Mouse (Mus musculus) left cerebral cortex, postnatal 25 days (tissue): ENCODE measurements at regions not wholly inside any gene's neighbourhood (a gene's known extent, or its start where the extent isn't known, plus 50 kb on each side); places are given as distances from the start of the nearest gene placed in this dataset.

Experiments used
- DNase-seq, 2 experiments: peaks; one replicate each; pipeline ENCODE4 v3.0.0; 2022; ENCODE audit warnings: low spot score in 2 of 2, mixed read lengths in 1 of 2
- intact Hi-C: fragments of 180-260 bp; cut with DNase I; formaldehyde crosslinking; loops from one replicate; pipeline ENCODE4 v1.15.1; 2025

DNA sequence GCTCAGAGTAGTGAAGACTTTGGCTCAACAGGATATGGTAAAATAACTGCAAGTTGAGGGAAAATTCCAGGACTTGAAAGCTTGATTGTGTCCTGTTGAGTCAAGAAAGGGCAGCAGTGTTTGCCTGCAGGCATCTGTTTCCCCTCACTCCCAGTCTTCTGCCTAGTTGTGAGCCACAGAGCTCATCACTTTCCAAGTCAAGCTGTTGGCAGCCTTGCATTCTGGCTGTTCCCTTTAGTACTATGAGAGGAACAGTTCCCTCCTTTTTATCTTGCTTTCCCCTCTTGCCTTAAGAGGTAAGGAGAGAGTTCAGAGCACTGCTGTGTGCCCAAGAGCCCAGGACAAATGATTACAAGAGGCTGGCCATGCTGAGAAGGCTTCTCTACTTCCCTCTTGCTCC, 506.0 kb upstream of the Camk1g start:
- intact Hi-C loops = no loop called here
- DNase-seq = peak in 1 of 2 experiments; percentile 14

DNA sequence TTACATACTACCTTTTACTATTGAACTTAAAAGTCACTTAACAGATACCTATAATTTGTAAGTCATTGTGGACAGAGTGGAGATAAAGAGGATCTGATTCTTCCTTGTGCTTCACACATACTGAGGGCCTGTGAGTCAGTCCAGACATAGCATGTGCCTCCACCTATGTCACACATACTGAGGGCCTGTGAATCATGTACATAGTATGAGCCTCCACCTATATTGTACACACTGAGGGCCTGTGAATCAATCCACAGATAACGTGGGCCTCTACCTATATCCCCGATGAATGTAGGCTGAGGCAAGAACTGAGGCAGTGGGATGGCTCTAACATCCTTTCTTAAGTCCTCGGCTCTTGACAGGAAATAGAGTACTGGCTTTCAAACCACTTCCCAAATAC, 505.2 kb upstream of the Camk1g start:
- intact Hi-C loops = no loop called here

DNA sequence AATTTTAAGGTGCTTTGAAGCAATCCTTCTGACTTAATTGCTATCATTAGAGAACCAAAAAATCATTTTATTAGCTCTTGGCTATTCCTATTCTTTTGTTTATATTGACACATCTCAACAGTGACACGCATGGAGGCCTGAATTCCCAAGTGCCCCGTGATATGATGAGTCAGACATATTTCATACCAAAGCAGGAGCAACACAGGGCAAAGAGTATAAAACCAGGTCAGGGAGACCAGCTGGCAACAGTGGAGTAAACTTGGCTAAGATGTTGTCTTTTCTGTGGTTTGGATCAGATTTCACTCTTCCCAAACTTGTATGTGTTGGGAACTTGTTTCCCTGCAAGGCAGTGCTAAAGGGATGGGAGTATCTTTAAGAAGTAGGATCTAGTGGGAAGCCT, 500.6 kb upstream of the Camk1g start:
- no peak for DNase-seq
- intact Hi-C loops = no loop called here

More for the DNA sequence above, 505.2 kb upstream of the Camk1g start:
- DNase-seq = no peak

DNA sequence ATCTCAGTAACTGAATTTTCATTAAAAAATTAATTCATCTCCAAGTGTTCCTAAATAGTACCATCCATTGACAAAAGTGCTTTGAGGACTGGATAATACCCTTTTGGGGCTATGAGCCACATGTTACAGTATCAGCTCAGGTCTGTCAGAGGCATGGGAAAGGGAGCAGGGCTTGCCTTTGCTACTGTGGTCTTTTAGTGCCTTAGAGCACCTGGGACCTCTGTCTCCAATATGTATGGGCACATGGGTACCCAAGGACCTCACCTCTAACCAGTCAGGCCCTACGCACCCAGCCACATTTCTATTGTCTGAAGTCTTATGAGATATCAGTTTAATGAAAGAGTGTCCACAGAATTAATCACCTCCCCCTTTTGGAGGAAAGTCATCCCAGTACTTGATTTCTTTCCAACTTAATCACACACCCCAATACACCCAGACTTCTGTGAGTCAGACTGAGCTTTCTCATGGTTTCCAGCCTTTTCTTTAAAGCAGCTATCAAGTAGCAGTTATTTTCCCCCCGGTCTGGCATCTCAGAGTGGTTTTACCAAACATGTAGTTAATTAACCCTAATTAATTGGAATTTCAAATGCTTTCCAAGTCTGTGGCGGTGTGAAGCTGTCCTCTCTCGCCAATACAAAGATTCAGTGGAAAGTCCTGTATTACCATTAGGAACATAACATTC, 498.7 kb upstream of the Camk1g start:
- intact Hi-C loops = no loop called here
- no peak for DNase-seq

DNA sequence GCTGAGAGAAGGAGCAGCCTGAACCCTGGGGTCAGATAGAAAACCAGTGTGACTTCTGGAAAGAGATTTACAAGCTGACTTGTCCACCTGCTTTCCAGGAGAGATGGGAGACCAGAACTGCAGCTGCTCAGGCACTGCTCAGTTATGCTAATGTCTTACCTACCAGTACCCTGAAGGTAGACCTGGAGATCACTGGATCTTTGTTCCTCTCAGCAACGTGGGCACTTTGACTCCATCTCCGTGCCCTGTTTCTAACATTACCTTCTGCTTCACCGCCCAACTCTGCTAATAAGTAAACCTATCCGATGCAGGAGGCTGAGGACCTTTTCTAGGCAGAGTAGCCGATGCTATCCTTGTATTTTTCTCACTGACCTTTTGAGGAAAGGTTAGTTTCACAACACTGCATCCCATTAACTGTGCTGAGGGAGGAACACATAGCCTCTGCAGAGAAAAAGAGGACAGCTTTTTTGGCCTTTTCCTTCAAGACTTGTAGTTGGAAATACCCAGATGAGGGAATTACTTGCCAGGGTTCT, 490.7 kb upstream of the Camk1g start:
- intact Hi-C loops = no loop called here
- DNase-seq = no peak

DNA sequence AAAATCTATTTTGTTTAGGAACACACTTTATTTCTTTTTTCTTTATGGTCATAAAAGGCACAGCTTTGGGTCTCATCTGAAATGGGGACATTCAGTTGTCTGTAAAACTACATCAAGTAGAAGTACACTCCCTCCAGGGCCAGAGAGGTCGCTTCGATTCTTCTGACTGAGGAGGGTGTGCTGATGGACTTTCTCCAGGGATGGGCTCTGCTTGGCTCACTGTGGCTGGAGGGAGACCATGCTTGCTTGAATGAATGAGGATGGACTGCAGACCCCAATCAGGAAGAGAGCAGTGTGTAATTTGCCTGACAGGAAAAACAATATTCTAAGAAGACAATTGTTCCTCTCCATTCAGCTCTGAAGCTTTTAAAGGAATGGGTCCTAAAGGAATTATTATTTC, 490.3 kb upstream of the Camk1g start:
- intact Hi-C loops = no loop called here
- no peak for DNase-seq

DNA sequence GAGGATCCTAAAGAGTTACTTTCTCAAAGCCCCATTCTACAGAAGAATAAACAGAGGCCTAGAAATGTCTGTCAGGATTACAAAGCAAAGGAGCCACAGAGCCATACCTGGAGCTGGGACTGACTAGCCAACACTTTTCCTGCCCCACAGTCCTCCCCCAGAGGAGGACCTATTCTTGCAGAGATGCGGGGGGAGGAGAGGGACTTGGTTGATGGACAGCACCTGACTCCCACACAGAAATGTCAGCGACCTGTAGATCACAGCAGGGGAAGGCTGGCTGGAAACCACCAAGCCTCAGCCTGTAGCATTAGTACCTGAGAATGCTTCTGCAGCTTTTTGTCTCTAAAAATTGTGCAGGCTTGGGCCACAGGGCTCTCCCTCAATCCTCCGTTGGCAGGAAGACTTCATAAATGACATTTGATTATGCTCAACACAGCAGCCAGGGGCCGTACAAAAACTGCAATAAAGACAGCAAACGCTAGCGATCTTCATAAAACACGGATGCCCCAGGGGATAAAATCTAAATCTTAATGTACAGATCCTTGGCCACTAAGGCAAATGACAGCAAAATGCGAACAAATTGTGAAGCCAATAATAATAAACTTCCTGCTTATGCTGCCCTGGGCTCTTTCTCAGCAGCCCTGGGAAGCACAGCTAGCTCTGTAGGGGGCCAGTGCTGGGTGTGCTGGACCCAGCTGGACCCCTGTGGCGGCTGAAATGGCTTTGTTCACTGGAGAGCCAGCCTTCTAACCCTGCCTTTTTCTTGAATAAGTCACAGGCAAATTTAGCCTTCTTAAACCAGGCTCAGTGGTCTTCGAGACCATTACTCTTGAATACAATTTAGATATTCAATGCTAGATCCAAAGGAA, 489.4 kb upstream of the Camk1g start:
- DNase-seq = no peak
- intact Hi-C loops = no loop called here

DNA sequence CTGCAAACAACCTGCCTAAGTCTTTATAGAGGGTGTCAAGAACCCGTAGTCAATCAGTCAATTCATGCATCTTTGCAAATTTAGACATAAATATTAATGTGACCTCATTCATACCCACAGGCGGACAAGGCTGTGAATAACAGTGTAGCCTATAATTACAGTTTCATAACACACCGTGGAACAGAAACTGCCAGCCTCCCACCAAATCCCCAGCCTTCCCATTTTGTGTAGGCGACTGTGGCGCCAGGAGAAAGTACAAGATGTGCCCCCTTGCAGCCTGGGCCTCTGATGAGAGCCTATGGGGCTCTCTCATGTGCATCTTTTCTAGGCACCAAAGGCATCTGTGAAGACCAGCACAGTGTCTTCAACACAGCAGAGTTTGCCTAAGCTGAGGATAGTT, 477.8 kb upstream of the Camk1g start:
- intact Hi-C loops = loop anchor here (2.0 to 5.0 kb wide), 3 partner anchors 99 to 261 kb away; no protein-coding TSS in a partner anchor
- peak; percentile 34 to 66 for DNase-seq

DNA sequence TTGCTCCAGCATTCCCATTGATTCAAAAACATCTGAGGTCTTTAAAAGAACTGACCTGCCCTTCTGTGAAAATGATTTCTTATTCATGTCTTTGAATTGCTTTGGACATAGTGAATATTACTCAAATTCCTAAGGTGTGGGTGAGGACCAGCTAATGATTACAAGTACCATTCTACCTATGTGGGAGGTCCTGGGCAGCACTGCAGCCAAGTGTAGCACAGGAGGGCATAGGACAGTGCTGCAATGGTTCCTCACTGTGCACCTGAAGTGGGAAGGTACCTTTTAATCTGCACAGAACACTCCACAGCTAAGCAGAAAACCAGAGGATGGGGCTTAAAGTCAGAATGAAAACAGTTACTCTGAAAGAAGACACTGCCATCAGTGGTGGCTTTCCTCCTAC, 474.8 kb upstream of the Camk1g start:
- intact Hi-C loops = loop anchor here (5.0 kb wide), 2 partner anchors 102 to 202 kb away; no protein-coding TSS in a partner anchor
- DNase-seq = no peak

DNA sequence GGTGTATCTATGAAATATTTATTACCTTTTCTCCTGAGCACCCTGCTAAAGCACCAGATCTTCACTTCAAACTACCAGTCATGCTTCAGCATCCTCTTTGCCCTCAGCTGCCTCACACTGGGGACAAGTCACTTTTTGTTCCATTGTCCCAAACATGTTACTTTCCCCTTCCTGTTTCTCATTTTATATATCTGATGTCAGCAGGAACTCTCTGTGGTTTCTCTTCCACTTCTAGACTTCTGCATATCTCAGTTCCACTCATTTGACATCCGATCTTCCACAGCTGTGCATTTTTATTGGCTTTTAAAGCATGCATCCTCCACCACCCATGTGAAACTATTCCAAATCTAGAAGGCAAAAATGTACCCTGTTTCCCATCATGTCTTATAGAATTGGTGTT, 474.4 kb upstream of the Camk1g start:
- no peak for DNase-seq
- intact Hi-C loops = no loop called here

DNA sequence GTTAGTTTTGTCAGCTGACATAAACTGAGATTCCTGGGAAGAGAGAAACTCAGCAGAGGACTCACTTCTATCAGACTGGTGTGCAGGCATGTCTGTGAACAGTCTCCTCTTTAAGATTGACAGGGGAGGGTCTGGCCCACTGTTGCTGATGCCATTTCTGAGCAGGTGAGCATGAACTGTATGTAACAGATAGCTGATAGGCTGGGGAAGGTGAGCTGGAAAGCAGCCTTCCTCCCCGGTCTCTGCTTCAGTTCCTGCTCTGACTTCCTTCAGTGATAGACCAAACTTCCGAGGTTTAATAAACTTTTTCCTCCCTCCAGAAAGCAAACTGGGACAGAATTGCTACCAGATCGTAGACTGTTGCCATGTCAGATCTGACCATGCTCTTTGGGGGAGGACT, 430.9 kb upstream of the Camk1g start:
- intact Hi-C loops = no loop called here
- no peak for DNase-seq

DNA sequence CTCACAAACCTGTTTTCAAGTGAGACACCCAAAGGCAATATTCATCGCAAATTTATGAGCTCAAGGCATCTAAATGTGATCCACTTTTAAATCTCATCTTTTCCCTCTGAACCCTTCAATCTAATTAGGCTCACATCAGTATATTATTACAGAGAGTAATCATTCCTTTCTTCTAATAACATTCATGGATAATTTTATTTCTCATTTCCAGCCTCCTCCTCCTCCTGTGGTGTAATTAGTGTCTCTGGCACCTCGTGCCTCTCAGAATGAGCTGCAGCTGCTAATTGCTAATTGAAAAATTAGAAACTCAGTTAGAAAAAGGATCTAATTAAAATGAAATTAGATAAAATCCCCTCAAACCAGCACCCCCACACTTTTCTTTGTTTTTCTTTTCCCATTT, 420.5 kb upstream of the Camk1g start:
- DNase-seq = no peak
- intact Hi-C loops = no loop called here

DNA sequence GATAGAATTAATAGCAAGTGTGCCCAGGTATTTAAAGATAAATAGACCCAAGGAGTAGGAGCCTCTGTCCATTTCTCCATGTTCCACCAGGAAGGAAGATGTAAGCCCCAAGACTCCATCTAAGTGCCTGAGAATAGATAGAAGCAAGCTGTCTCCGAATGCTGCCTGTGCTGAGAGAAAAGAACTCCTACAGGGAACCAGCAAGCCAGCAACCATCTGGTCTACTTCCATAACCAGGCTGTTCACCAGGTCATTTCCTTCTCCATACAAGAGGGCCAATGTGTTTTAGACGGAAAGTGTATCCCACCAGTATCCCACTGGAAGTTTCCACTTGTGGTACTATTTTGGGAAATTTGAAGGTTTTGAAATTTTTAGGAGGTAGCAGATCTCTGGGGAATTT, 418.4 kb upstream of the Camk1g start:
- intact Hi-C loops = no loop called here
- DNase-seq = peak in 1 of 2 experiments; percentile 8

DNA sequence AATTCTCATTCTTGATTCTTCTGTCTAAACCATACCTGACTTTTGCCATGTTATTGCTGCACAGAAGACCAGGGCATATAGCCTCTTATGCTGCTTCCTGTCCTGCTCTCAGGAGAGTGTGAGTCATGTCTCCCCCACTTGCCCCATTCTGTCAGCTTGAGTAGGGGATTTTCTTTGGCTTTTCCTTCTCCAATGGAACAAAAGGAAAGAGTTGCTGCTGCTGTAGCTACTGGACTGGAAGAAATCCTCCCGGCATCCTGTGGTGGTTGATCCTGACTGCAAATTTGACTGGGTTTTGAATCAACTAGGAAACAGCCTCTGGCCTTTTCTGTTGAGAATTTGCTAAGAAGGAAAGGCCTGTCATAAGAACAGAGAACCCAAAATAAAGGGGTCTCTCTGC, 417.3 kb upstream of the Camk1g start:
- no peak for DNase-seq
- intact Hi-C loops = no loop called here

DNA sequence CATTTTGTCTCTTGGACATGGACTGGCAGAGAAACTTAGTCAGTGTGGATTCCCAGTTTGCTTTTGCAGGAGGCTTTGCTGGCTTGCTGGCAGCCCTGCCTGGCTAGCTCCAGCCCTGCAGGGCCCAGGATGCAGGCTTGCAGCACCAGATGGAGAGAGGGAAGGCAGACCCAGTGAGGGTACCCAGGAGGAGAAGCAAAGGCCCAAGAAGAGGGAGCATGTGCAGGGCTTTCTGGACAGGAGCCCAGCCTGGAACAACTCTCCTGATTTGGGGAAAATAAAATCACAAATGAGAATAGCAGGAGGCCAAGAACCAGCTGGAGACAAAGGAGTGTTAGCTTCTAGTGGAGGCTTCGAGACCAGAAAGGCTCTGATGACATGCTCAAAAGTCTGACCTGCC, 414.9 kb upstream of the Camk1g start:
- DNase-seq = no peak
- intact Hi-C loops = no loop called here

DNA sequence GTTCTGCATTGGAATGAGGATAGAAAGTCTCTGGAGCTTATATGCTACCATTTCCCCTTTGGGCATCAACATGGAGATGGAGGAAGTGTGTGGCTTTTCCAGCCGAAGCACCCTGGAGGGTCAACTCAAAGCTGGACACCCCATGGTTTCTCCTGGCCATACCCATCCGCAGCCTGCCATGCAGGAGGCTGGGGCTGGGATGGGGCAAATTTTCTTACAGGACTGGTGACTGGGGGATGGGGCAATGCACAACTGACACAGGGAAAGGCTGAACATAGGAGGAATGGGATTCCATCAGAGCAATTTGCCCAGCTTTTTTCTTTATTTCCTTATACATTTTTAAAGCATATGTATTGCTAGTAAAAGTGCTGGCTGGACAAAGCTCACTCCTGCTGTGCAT, 414.4 kb upstream of the Camk1g start:
- intact Hi-C loops = no loop called here

DNA sequence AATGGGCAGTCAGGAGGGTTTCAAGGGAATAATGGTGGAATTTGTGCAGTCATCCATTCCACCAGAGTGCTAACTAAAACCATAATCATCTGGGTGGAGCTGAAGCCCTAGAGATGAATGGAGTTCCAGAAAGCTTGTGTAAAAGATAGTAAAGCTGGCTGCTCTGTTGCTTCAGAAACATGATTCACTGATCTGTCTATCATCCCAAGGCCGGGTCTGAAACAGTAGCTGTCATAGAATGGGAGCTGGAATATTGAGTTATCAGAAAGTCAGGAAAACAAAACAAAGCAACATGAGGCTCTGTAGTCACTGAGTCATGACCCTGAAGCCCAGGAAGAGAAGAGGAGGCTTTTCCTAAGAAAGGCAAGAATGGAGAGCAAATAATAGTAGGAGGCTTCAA, 408.1 kb upstream of the Camk1g start:
- DNase-seq = no peak
- intact Hi-C loops = no loop called here

More for the DNA sequence above, 414.4 kb upstream of the Camk1g start:
- no peak for DNase-seq

DNA sequence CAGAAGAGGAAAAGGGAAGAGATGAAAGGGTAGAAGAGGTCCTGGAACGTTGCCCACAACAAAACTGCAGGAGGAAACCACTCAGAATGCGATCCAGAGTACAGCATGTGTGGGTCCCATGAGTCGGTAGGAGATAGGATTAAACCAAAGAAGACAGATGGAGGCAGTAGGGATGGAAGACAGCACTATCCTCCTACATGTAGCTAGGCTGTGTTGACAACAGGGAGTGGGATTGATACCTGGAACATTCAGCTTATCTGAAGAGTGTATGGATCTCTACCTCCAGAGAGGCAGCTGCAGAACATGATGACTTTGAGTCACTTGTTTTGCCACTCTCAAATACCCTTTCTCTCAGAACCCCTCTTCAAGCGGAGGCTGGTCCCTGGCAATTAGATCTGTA, 399.4 kb upstream of the Camk1g start:
- DNase-seq = peak in 1 of 2 experiments; percentile 65
- intact Hi-C loops = no loop called here

DNA sequence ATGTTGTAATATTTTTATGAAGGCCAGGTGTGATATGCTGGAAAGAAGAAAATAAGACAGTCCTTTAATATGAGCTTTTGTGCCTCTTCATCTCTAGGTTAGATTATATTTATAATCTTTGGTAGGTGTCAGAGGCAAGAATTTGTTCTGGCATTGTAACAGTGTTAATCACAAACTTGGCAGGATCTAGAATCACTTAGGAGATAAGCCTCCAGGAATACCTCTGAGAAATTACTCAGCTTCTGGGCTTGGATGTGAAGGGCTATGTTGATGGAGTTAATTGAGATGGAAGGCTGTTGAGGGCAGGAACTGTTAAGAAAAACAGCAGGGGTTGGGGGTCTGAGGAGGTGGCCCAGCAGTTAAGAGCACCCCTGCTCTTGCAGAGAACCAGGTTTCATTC, 394.0 kb upstream of the Camk1g start:
- intact Hi-C loops = no loop called here
- peak in 1 of 2 experiments; percentile 44 for DNase-seq

DNA sequence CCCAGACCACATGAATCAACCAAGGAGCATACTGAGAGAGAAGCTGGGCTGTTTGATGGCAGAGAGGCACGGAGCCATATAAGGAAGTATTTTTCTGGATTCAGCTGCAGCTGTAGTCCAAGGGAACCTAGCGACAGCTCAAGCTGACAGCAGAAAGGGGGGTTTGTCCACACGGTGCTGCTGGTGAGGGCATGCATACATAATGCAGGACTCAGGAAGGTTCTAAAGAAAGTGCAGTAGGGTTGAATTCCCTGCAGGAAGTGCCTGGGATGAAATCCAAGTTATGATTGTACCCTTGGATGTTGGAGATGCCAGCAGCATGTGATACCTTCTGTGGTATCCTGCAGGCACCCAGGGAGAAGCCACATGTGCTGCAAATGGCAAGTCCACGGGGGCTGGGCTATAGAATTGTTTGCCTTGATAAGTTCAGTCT, 381.7 kb upstream of the Camk1g start:
- intact Hi-C loops = no loop called here
- DNase-seq = peak in 1 of 2 experiments; percentile 80

DNA sequence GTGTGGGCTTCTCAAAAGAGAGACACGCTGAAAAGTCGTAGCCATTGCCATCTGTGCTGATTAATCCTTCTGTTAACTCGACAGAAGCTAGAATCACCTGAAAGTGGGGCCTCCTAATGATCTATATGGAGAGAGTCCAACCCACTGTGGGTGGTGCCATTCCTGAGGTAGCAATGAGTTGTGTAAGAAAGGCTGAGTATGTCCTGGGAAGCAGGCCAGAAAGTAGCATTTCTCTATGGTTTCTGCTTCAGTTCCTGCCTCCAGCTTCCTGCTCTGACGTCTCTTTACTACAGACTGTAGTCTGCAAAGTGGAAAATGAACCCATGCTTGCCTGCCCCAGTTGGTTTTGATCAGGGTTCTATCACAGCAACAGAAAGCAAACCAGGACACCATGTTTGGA, 380.8 kb upstream of the Camk1g start:
- intact Hi-C loops = no loop called here
- peak in 1 of 2 experiments; percentile 67 for DNase-seq
